In genomic region chr2:14103924-14104323, GRCm38 (mm10) we compare ENCODE assay signal across 30 mouse cellular contexts. TPM values are rescaled to one million over a fixed set of nuclear protein-coding genes. Genes with fewer than 3 reads are reported as not detected.
"Had no signal": no experiment of that assay in that cellular context is flagged by ENCODE, and none has a peak within 500 bp of the region (broad histone marks: within the 10 kb centered on the region; RNA-seq: fewer than 3 reads in every experiment).

No protein-coding gene starts in this region.

- DNase-seq: heart, postnatal 10 days; heart, postnatal 14 days; heart, postnatal 36 days; heart, postnatal 4 days; kidney, adult 11 months; kidney, adult 2 months; kidney, adult 8-10 months; kidney, adult 9 months; kidney, postnatal 10 days; kidney, postnatal 14 days; kidney, postnatal 25 days; kidney, postnatal 36 days; kidney, postnatal 4 days; layer of hippocampus, adult 9-11 months; layer of hippocampus, postnatal 36 days had no signal

- H3K9ac ChIP-seq: heart, embryonic 12.5 days; heart, embryonic 13.5 days; heart, embryonic 15.5 days; hindbrain, embryonic 12.5 days; hindbrain, embryonic 13.5 days; hindbrain, embryonic 14.5 days; hindbrain, embryonic 15.5 days; intestine, embryonic 15.5 days; kidney, embryonic 15.5 days had no signal

- H3K27me3 ChIP-seq: heart, embryonic 12.5 days; heart, embryonic 13.5 days; heart, embryonic 15.5 days; hindbrain, embryonic 12.5 days; hindbrain, embryonic 13.5 days; hindbrain, embryonic 15.5 days; intestine, embryonic 15.5 days; kidney, embryonic 15.5 days had no signal

- H3K4me1 ChIP-seq: hindbrain, embryonic 10.5 days; hindbrain, embryonic 12.5 days; hindbrain, embryonic 13.5 days; hindbrain, embryonic 15.5 days; intestine, embryonic 15.5 days; kidney, embryonic 15.5 days had no signal

- H3K27ac ChIP-seq: heart, embryonic 13.5 days; heart, embryonic 15.5 days; hindbrain, embryonic 10.5 days; hindbrain, embryonic 12.5 days; hindbrain, embryonic 13.5 days; hindbrain, embryonic 14.5 days; hindbrain, embryonic 15.5 days; hindbrain, postnatal 0 days; intestine, embryonic 15.5 days; kidney, embryonic 15.5 days; kidney, postnatal 0 days; layer of hippocampus, adult 2 months; left cerebral cortex, adult 2 months had no signal

- H3K4me3 ChIP-seq: heart, embryonic 12.5 days; heart, embryonic 13.5 days; heart, embryonic 15.5 days; hindbrain, embryonic 10.5 days; hindbrain, embryonic 12.5 days; hindbrain, embryonic 13.5 days; hindbrain, embryonic 15.5 days; intestine, embryonic 15.5 days; kidney, embryonic 15.5 days; layer of hippocampus, adult 2 months; left cerebral cortex, adult 2 months had no signal

- H3K36me3 ChIP-seq: heart, embryonic 15.5 days; intestine, embryonic 15.5 days had no signal

- H3K9me3 ChIP-seq: heart, embryonic 12.5 days; heart, embryonic 13.5 days; heart, embryonic 15.5 days; hindbrain, embryonic 10.5 days; hindbrain, embryonic 12.5 days; hindbrain, embryonic 13.5 days; hindbrain, embryonic 15.5 days; intestine, embryonic 15.5 days; kidney, embryonic 15.5 days had no signal

RNA-seq across cellular contexts. Expression of gene Hacd1, which starts 48.0 kb away (rescaled TPM):
- polyA plus RNA-seq: inflammation-experienced regulatory T-cells, adult 6 months had no signal
